Mouse (Mus musculus): ENCODE results near the gene Cnih2. TPM values are rescaled to one million over a fixed set of nuclear protein-coding genes. Genes with fewer than 3 reads are reported as not detected.

Gene Cnih2
- polyA plus RNA-seq (2012): 1.9 and 2.1 TPM in 2 replicates

- TF ChIP-seq GATA1 (IDR thresholded peaks at IDR 0.05; ENCODE audit: low read length): no peak
Measured at GRCm38 (mm10) chr19:5098363-5099143, at the start of gene Cnih2. Gene Cnih2, minus strand, starts transcription at chr19:5098521.

- no peak for TF ChIP-seq GATA1 (IDR thresholded peaks at IDR 0.05; ENCODE audit: low read length)
Measured at GRCm38 (mm10) chr19:5139640-5140039, 41.3 kb upstream of the Cnih2 start.

- no peak for TF ChIP-seq GATA1 (IDR thresholded peaks at IDR 0.05; ENCODE audit: low read length)
Measured at GRCm38 (mm10) chr19:5131237-5131636, 32.9 kb upstream of the Cnih2 start.

GRCm38 (mm10) chr19:5129770-5130169 lies 31.4 kb upstream of the Cnih2 start:
- no peak for TF ChIP-seq GATA1 (IDR thresholded peaks at IDR 0.05; ENCODE audit: low read length)

GRCm38 (mm10) chr19:5124055-5124614 lies 25.8 kb upstream of the Cnih2 start:
- no peak for TF ChIP-seq GATA1 (IDR thresholded peaks at IDR 0.05; ENCODE audit: low read length)

GRCm38 (mm10) chr19:5123241-5123640 lies 24.9 kb upstream of the Cnih2 start:
- TF ChIP-seq GATA1 (IDR thresholded peaks at IDR 0.05; ENCODE audit: low read length): no peak

- TF ChIP-seq GATA1 (IDR thresholded peaks at IDR 0.05; ENCODE audit: low read length): no peak
Measured at GRCm38 (mm10) chr19:5122492-5122891, 24.2 kb upstream of the Cnih2 start.

- no peak for TF ChIP-seq GATA1 (IDR thresholded peaks at IDR 0.05; ENCODE audit: low read length)
Measured at GRCm38 (mm10) chr19:5118384-5118698, 20.0 kb upstream of the Cnih2 start, which contains the start of gene Klc2. Gene Klc2, minus strand, starts transcription at chr19:5118560.

- no peak for TF ChIP-seq GATA1 (IDR thresholded peaks at IDR 0.05; ENCODE audit: low read length)
Measured at GRCm38 (mm10) chr19:5117494-5118383, 19.4 kb upstream of the Cnih2 start.

GRCm38 (mm10) chr19:5113783-5114182 lies 15.5 kb upstream of the Cnih2 start:
- TF ChIP-seq GATA1 (IDR thresholded peaks at IDR 0.05; ENCODE audit: low read length): no peak

GRCm38 (mm10) chr19:5109659-5110453 lies 11.5 kb upstream of the Cnih2 start:
- TF ChIP-seq GATA1 (IDR thresholded peaks at IDR 0.05; ENCODE audit: low read length): no peak

- no peak for TF ChIP-seq GATA1 (IDR thresholded peaks at IDR 0.05; ENCODE audit: low read length)
Measured at GRCm38 (mm10) chr19:5108702-5109101, 10.4 kb upstream of the Cnih2 start.

- TF ChIP-seq GATA1 (IDR thresholded peaks at IDR 0.05; ENCODE audit: low read length): no peak
Measured at GRCm38 (mm10) chr19:5108271-5108575, 9.9 kb upstream of the Cnih2 start.

- no peak for TF ChIP-seq GATA1 (IDR thresholded peaks at IDR 0.05; ENCODE audit: low read length)
Measured at GRCm38 (mm10) chr19:5107556-5108270, 9.4 kb upstream of the Cnih2 start.

- no peak for TF ChIP-seq GATA1 (IDR thresholded peaks at IDR 0.05; ENCODE audit: low read length)
Measured at GRCm38 (mm10) chr19:5106731-5107191, 8.4 kb upstream of the Cnih2 start, which contains the start of gene Rab1b. Gene Rab1b, minus strand, starts transcription at chr19:5107072.
